Mouse (Mus musculus): ENCODE data around the gene Dcst1.

Gene Dcst1

DNA sequence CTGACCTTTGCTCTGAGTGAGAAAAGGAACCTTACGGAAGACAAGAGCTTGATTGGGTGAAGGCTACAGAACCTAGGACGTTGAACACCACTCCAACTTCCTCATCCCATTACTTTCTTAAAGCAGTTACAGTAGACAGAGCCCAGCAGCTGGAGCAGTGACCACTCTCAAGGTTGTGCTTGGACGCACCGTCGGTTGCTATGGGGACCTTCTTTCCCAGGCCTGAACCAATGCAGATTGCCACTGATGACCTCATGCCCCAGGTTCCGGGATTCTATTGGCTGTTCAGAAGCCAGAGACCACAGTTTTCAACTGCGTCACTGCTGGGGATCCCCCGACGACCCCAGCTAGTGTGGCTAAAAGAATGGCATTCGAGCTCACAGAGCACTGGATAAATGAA lies 34.1 kb downstream of the Dcst1 start:
- peak; percentile 71 for DNase-seq

DNA sequence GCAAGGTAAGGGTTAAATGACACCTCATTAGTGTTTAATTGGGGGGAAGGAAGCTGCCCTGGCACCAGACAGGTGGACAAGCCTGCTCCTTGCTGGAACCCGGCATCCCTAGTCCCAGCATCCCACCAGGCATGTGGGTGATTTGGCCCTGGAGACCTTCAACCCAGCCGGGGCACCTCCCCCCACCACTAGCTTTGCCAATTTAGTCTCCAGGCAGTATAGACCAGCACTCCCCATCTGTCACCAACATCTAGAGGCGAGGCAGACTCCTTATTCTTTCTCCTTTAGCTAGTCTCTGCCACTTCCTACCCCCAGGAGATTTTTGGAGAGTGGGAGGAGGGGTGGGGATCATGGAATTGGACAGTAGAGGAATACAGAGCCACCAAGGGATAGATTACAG lies 34.7 kb downstream of the Dcst1 start:
- no peak for DNase-seq

DNA sequence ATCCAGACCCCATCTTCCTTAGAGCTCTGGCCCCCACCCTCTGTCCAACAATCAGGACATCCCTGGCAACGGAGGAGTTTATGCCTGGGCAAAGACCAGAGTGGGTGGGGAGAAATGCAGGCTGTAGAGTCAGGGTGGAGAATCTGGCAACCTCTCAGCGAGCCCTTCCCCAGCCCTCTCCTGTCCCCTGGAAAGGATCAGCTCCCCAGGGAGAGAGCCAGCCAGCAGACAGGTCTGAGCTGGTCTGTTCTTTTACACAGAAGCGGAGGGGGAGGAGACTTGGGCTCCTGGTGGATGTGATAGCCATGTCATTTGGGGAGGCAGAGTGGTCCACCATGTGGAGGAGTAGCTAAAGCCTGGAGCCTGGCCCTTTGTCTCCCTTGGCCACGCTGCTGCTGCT lies 36.4 kb downstream of the Dcst1 start:
- no peak for DNase-seq

DNA sequence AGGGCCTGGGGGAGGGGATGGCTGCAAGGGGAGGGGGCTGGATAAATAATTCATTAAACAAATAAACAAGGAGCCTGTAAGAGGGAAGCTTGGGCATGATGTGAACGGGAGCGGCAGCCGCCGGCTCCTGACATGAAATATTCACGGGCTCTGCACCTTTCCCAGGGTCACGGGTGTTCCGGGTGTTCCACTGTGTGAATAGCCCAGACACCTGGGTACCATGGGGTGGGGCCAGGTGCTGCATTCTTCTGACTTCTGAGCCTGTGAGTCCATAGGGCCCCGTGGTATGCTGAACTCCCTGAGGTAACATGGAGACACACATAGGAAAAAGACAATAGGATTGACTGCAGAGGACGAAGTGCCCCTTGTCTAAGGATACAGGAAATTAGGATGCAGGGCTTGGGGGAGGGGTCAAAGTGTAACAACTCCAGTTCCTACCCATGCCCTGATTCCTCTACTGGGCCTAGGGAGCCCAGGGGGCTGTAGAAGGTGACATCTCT lies 37.6 kb downstream of the Dcst1 start:
- no peak for DNase-seq

DNA sequence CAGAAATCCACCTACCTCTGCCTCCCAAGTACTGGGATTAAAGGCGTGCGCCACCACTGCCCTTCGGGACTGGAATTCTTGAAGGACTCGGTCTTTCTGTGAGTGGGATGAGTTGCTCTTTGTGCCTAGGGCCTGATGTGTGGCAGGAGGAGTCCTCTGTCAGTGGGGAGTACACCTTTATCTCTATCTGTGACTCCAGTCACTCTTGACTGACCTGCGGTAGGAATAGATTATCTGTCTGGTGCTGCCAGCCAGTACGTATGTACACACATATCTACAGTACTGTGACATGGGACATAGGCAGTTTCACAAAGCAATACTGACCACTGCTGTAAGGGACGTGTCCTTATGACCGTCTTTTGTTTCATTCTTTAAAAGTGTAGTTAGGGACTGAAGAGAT lies 39.2 kb downstream of the Dcst1 start:
- DNase-seq: no peak

DNA sequence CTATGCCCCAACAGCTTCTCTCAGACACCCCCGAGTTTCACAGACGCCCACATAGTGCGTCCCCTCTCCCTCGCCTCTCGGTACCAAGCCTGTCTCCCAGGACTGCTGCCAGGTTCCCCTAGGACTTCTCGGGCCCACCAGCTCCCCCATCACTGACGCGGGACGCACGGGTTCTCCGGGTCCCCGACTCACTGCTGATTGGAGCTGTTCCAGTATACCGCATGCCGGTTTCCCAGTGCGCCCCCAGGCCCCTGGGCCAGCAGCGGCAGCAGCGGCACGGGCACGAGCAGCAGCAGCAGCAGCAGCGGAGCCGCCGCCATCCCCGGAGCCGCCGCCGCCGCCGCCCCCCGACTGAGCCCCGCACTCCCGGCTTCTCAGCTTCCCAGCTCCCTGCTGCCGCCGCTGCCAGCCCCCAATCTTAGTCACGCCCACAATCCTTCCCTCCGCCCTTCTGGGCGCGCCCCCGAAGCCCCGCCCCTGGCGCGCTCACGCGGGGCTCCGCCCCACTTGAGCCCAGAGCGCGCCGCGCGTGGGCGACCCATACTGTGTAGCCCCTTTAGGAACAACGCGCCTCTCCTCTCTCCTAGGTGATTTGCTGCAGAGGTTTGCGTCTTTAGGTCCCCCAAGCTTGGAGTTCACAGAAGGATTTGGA lies 42.4 kb downstream of the Dcst1 start, which contains the start of gene Efna3:
TSS of gene Efna3 (minus strand) at position 452 of the 652 bp plus-strand sequence.
- peak; percentile 92 for DNase-seq

DNA sequence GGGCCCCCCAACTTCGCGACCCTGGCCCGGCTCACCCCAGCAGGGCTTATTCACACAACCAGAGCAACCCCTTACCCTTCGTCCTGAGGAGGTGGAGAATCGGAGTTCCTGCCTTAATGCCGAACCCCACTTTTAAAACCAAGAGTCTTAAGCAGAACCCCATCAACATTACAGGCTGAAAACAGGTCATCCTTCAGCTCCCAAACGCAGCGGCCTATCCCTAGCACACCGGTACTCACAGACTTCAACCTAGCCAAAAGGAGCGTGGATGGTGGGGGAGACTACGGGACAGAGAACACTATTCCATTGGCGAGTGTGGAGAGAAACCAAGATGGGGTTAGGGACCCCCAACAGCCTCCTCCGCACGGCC lies 42.9 kb downstream of the Dcst1 start:
- DNase-seq: no peak

DNA sequence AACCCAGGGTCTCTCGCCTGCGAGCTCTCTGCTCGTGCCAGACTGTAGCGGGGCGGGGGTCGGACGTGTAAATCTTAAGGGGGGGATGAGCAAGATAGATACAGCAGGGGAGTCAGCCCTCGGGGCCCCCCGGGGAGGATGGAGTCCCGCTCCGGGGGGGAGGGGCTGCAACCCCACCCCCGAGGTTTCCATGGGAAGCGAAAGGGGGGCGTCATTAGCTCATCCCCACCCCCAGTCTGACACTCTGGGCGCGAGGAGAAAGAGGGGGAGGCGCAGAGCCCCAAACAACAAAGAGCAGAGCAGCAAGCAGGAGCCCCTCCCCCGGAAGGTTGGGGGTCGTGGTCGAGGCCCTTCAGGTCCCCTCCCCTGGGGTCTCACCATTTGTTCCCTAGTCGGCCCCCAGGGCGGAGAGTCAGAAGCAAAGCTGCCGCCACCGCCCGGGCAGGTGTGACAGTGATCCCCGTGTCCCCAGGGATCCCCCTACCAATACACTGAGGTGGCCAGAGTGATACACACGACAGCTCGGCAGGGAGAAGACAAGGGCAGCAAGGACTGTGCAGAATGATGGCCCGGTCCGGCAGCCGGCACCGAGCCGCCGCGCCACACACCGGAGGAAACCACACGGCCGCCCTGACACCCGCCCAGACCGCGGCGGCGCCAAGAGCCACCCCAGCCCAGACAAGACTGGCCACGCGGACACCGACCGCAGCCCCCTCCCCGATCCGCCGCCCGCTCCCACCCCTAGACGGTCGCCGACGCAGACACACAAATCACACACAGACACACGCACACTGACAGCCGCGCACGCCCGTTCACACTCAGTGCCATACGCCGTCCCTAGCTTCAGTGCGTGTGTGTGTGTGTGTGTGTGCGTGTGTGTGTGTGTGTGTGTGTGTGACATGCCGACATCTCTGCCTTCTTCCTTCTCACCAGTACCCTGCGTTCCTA lies 43.6 kb downstream of the Dcst1 start:
- DNase-seq: peak; percentile 59

DNA sequence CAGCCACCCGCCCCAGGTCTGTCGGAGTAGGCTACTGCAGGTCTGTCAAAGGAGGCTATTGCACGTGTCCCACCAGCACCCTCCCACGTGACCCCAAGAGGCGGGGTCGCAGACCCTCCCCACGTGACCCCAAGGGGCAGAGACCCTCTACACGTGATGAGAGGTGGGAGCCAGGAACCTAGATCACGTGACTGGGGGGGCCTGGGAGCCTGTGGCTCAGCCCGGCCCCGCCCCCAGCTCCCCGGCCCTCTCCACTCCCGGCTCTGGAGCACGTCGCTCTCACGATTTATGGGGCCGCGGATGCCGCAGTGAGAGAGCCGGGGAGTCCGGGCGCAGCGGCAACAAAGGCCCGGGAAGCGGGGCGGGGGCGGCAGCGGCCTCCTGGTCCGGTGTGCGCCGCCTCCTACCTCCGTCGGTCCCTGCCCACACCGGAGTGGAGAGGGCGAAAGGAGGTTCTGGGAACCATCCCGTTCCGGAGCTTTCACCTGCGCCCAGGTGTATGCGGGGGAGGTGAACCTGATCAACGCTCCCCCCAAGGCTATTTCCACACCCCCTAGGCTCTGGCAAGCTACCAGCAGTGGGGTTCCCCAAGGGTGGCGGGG lies 44.4 kb downstream of the Dcst1 start:
- DNase-seq: peak; percentile 88

DNA sequence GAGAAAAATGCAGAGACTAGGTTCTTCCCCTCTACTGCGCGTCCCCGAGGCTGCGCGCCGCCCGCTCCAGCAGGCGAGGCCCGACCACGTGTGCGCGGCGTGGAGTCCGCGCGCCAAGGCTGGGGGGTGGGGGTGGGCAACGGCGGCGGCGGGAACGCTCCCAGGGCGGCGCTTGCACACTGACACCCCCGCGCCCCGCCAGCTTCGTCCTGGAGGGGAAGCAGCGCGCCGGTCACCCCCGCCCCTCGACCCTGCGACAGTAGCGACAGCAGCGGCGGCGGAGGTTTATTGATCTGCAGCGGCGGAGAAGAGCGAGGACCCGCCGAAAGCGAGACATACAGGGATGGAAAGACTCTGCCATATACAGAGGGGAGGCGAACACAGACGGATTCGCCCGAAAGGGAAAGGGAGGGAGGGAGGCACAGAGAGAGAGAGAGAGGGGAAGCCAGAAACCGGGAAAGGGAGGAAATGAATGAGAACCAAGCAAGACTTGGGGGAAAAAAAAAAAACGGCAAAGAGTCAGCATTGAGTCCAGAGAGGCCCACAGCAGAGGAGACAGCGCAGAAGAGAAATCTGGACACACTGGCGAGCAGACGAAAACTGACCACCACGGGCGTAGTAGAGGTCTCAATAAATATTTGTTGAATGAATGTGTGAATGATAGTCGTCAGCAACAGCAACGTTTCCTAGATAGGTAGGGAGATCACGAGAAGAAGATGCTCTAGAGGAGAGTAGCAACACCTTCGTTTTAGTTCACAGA lies 45.3 kb downstream of the Dcst1 start:
- peak; percentile 61 for DNase-seq

DNA sequence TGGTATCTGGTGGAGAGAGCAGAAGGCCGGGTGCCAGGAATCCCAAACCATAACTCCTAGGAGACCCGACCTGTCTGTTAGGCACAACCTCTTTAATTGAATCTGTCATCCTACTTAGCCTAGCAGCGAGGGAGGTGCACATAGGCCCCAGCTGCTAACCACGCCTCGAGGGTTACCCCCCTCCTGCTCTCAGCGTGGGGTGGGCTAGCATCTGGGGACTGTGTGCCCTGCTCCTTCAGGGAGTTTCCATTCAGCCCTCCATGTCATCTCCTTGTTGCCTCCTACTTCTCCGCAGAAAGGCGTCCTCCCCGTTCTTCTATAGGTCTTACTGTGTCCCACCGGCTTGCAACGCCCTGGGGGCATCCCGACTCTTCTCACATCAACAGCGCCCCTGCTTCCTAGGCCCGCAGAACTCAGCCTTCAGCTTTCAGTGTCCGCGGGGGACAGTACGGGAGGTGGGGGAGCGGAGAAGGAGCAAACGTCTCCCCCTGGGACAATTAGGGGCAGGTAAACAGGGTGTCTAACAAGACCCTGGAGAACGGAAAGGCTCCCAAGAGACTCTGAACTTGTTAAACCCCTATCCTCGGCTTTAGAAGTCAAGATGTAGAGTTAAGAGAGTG lies 46.0 kb downstream of the Dcst1 start:
- no peak for DNase-seq

DNA sequence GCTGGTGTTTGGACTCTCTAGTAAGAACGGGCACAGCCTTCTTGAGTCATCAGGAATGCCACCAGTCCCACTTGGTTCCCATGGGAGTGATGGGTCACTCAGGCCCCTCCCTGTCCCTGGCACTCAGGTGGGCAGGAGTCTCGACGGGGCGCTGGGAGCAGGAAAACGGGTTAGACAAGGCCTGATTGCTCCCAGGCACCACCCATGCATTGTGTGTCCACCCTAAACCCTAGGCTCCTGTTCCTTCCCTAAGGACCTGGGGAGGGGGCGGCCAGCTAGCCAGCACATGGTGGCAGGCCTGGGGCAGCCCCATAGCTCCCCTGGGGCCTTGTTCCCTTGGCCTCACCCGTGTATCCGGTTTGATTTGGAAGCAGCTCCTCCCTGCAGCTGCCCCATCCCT lies 46.7 kb downstream of the Dcst1 start:
- DNase-seq: no peak

DNA sequence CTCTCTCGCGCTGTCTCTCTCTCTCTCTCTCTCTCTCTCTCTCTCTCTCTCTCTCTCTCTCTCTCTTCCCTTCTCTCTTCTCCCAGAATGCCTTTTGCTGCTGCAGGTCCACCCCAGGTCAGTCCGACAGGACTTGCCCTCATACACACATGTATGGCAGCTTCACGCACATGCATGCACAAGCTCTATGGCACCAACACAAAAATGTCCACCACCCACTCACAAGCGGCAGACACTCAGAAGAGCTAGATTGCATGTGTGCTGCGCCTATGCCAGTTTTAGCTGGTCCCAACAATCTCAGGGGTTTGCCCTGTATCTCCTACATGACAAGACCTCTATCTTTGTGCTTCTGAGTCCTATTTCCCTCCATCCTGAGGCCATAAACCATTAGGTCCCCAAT lies 47.8 kb downstream of the Dcst1 start:
- no peak for DNase-seq

DNA sequence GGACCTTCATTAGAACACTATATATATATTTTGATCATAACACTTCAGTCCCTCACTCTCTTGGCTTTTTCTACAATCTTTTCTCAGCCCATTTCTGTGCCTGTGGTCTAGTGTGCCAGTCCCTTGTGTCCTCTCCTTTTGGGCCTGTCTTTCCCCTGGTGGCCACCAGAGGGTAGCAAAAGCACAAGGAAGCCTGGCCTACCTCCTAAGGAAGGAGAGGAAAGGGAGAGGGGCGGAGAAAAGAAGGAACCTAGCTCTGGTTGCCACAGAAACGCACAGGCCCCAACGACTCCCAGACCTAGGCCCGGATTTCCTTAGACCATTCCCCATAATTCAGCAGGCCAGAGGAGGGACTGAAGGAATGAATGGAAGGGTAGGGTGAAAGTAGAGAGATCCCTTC lies 48.2 kb downstream of the Dcst1 start:
- DNase-seq: peak; percentile 90

DNA sequence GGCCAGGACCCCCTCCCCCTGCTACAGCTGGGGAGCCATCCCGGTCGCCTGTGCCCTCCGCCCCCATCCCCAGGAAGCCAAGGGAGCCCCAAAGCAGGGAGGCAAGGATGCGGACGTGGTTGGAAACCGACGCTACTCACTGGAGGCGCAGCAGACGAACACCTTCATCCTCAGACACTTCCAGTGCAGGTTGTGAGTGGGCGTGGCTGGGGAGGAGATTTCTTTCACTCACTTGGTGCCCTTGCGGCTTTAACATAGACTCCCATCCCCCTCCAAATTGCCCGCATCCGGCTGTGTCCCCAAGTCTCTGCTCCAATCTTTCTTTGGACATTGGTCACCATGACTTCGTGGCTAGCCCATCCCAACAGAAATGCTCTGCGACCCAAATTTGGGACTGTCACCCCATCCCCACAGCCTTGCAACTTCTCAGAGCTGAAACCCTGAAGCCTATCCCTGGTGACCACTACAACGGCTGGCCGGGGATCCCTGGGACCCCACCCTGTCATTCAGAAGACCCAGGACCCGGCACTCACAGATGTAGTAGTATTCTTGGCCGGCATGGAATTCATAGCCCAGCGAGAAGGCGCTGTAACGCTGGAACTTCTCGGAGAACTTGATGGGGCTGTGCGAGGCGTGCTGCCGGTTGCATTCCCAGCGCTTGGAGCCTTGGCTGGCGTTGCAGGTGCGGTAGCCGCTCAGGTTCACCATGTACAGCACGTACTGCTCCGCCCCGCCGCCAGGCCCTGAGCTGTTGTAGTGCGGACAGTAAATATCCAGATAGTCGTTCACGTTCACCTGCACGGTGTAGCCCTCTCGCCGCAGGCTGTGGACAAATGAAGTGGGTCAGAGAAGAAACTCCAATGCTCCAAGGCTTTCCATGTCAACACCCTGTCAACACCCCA lies 48.9 kb downstream of the Dcst1 start:
- no peak for DNase-seq

DNA sequence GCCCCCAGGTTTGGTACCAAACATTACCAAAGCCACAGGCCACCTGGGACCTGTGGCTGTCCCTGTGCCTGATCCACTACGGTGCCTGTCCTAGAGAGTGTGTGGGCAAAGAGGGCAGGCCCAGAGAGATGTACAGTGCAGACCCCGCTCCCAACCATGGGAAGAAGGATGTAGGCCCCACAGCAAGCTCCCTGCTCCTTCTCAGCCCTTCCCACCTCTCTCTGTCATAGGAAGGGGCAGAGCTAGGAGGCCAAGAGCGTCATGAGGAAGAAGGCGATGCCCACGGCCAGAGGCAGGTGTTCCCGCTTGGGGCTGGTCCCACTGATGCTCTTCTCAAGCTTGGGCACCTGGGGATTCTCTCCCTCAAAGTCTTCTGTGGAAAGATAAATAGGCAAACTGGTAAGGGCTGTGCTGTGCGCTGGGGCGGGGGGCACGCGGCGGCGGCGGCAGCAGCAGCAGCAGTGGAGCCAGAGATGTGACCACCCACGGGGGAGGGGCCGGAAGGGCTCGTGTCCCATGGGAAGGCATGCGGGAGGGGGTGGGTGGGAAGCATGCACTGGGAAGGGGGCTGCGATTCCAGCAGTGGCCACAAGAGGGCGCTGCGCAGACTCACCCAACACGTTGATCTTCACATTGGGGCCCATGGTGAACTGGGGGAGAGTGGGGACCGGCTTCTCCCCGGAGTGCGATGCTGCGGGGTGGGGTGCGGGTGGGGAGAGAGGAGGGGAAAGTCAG lies 49.7 kb downstream of the Dcst1 start:
- peak; percentile 87 for DNase-seq

DNA sequence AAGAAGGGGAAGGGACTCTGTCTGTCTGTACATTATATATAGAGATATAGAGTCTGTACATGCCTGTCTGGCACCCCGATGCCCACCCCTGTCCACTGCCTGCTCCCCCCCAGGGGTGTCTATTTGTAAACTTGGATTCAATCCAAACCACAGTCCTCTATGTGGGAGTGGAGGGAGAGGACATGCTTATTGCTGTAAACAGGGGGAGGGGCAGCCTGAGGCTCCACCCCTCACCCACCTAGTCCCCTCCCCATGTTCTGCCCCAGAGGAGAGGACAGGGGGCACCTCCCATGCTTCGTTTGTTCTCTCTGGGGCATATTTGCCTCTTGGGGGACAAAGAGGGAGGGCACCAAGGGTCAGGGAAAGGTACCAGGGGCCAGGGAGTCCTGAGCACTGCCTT lies 50.3 kb downstream of the Dcst1 start:
- DNase-seq: no peak

DNA sequence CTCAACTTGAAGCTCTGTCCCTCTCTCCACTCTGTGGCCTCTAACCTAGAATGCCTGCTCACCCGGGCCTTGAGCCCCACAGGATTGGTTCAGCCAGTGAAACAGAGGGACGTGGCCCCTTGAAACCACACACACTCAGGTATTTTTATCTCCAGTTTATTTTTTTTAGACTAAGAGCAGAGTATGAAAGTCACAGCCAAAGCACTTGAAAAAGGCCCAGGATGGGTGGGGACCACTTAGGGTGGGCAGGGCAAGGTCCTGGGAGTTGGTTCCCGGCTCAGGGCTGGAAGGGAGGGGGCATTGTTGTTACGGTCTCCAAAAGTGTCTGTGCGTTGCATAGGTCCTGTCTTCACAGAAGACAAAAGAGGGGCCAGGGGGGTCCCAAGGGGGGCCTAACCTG lies 50.7 kb downstream of the Dcst1 start:
- DNase-seq: no peak

DNA sequence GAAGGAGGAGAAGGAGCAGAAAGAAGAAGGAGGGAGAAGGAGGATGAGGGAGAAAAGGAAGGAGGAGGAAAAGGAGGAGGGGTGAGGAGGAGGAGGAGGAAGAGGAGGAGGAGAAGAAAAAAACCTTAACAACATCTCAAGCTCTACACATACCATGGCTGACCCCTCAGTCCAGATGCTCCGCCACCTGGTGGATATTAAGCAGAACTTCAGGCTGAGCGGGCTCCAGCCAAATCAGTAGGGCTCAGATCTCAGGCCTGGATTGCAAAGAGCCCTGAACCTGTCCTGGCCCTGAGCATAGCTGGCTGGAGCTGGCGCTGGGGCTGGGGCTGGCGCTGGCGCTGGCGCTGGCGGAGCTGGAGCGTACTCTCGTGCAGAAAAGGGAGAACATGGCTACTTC lies 57.0 kb downstream of the Dcst1 start:
- peak; percentile 87 for DNase-seq

DNA sequence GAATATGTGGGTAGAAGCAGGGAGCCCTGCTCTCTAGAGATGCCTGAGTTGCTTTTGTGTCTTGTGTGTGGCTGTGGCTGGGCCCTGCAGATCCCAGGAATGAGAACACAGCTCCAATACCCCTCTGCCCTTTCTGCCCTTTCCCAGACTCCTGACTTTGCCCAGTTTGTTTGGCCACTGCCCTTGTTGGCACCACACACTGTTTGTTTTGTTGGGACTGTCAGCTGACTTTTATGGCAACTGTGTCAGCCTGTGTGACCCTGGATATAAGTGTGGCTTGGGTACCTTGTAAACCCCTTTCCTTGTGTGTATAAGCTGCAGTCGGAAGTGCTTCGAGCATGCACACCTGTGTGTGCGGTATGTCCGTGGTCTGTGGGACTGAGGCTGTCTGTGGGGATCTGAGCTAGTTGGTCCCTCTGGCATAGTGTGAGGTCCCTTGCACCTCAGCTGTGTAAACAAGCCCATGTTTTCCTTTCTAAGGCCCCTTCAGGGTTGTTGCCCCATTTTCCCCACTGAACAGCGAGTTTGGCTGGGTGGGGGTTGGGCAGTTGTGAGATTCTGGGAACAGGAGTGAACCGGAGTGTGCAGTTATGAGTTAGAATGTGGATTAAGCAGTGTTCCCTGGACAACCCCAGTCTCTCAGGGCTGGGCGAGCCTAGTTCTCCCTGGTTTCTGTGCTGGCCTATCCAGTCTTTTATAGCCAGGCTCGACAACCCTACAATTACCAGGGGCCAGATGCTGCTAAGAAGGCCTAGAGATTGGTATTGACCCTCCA lies 59.3 kb downstream of the Dcst1 start:
- no peak for DNase-seq
